8 mouse cellular contexts compared by ENCODE assay signal in genomic region chr17:67351423-67351822, GRCm38 (mm10). TPM values are rescaled to one million over a fixed set of nuclear protein-coding genes. Genes with fewer than 3 reads are reported as not detected.
DNase-seq lines count a peak whose midpoint lies in the region; ATAC-seq and TF ChIP-seq lines count a peak whose summit lies in the region.

No protein-coding gene starts in this region.

- no peak for TF ChIP-seq EP300 in liver, postnatal 0 days (IDR thresholded peaks at IDR 0.05; ENCODE audit: low read depth)

- no peak overlapping the region for H3K9ac ChIP-seq in liver, postnatal 0 days (replicated peaks)
- no peak overlapping the region for H3K9ac ChIP-seq in lung, embryonic 15.5 days

- ATAC-seq in liver, postnatal 0 days = no peak
- peak; percentile 50; the same call in 1 of the 2 replicates for ATAC-seq in lung, embryonic 15.5 days (ENCODE audit: borderline replicate concordance, extremely low read depth, low FRiP score, low TSS enrichment)

- no peaks in the 10 kb centered on the region for H3K4me1 ChIP-seq in liver, postnatal 0 days (ENCODE audit: insufficient read depth)
- peaks cover 32% of the 10 kb centered on the region for H3K4me1 ChIP-seq in lung, embryonic 15.5 days

- H3K4me3 ChIP-seq in liver, postnatal 0 days (ENCODE audit: low read depth, low read length) = no peak overlapping the region
- peak overlapping the region; percentile 91 for H3K4me3 ChIP-seq in lung, embryonic 15.5 days

- no peaks in the 10 kb centered on the region for H3K36me3 ChIP-seq in liver, postnatal 0 days (replicated peaks; ENCODE audit: insufficient read depth, low read length)
- H3K36me3 ChIP-seq in lung, embryonic 15.5 days = no peaks in the 10 kb centered on the region

- peaks cover 43% of the 10 kb centered on the region for H3K27me3 ChIP-seq in liver, postnatal 0 days (ENCODE audit: insufficient read depth, low read length)
- peaks cover 13% of the 10 kb centered on the region; the same call in 1 of the 2 replicates for H3K27me3 ChIP-seq in lung, embryonic 15.5 days

- H3K9me3 ChIP-seq in liver, postnatal 0 days (ENCODE audit: low read length) = no peaks in the 10 kb centered on the region
- H3K9me3 ChIP-seq in lung, embryonic 15.5 days = no peaks in the 10 kb centered on the region

- DNase-seq in adrenal gland, postnatal 10 days = peak; percentile 30
- no peak for DNase-seq in adrenal gland, adult 18-20 months (ENCODE audit: low spot score in 2 of 2)
- no peak for DNase-seq in liver, postnatal 0 days
- DNase-seq in liver = no peak
- no peak for DNase-seq in frontal cortex, adult 2 months (ENCODE audit: extremely low spot score in 1 of 2, low spot score in 1 of 2)
- DNase-seq in spleen, postnatal 36 days (ENCODE audit: low spot score in 2 of 2) = no peak
- DNase-seq in retina, postnatal 1 day = no peak

- 65% methylated on average over 5 of the region's 5 CpGs for WGBS in liver, postnatal 0 days (ENCODE audit: insufficient replicate concordance)
- 11% methylated on average over 5 of the region's 5 CpGs for WGBS in lung, embryonic 15.5 days

- no peak for TF ChIP-seq CTCF in liver, postnatal 0 days (IDR thresholded peaks at IDR 0.05; ENCODE audit: low read depth)

- 0 out of 2 replicates have a peak overlapping the region, but pooled peaks have one; percentile 9 for H3K4me2 ChIP-seq in liver, postnatal 0 days (ENCODE audit: low read depth, low read length)
- H3K4me2 ChIP-seq in lung, embryonic 15.5 days = peak overlapping the region; percentile 82

- H3K27ac ChIP-seq in liver, postnatal 0 days (ENCODE audit: low read depth) = no peak overlapping the region
- H3K27ac ChIP-seq in lung, embryonic 15.5 days = peak overlapping the region; percentile 32

RNA-seq across cellular contexts. Expression of gene Ptprm, which starts 2.8 kb away (rescaled TPM):
- 10 to 100 TPM; 41.0 to 56.9 TPM for total RNA-seq in adrenal gland, postnatal 10 days (2021)
- total RNA-seq in adrenal gland, adult 18-20 months (2021) = 10 to 100 TPM; 27.3 to 27.4 TPM
- polyA plus RNA-seq in liver, postnatal 0 days (2015; fragmentation: Nextera tagmentation; extraction: Ambion mirVana) = 1.4 and 1.6 TPM in 2 replicates
- polyA plus RNA-seq in lung, embryonic 15.5 days (2015; fragmentation: Nextera tagmentation; extraction: Ambion mirVana) = 39.7 and 43.2 TPM in 2 replicates
- 33.3 and 34.7 TPM in 2 replicates for polyA plus RNA-seq in frontal cortex, adult 2 months (2012; rRNA removed)

Comparison
In these comparisons a context has a peak if more than half of its experiments do, and no peak if none do; other contexts are left out.
1. RNA of gene Ptprm, which starts 2.8 kb away (polyA plus RNA-seq): 39.7 to 43.2 TPM in lung, embryonic 15.5 days and 33.3 to 34.7 TPM in frontal cortex, adult 2 months; 1.4 to 1.6 TPM in liver, postnatal 0 days; every median in the first group is over 10 times any median in the second.